In the genomic region with DNA sequence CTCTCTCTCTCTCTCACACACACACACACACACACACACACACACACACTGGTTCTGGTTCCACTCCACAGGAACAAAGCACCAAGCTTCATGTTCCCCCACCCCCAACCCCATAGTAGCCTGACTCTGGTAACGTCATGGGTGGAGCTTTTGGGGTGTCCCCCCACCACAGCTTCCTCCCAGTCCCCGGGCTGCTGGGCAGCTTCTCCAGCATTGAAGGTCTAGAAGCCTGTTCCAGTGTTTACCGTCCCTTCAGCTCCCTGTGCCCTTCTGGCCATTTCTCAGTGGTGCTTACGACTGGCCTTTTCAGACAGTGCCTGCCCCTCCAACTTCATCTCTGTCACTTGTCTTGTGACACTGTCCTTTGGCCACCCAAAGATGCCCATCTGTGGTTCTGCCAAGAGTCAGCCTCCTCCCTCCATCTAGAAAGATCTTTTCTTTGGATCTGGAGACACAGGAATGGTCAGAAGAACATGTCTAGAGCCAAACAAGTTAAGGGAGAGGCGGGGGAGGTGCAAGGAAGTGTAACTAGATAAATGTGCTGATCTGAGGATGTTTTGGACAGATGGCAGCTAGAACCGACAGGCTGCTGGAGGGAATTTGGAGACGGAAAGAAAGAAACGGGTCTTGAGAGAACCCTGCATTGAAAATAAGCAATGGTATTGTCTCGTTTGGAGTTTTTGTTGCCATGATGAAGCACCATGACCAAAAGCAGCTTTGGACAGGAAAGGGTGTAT, we compare ENCODE assay signal across 10 mouse cellular contexts. TPM values are rescaled to one million over a fixed set of nuclear protein-coding genes. Genes with fewer than 3 reads are reported as not detected.
DNase-seq lines count a peak whose midpoint lies in the region; ATAC-seq lines count a peak whose summit lies in the region.
"Had no signal": no experiment of that assay in that cellular context is flagged by ENCODE, and none has a peak within 500 bp of the region (broad histone marks: within the 10 kb centered on the region; RNA-seq: fewer than 3 reads in every experiment).

No protein-coding gene starts in this region.

- 0 out of 2 replicates have a peak, but pooled peaks have one; percentile 21 for ATAC-seq in neutrophil, adult 5-6 weeks (ENCODE audit: extremely low read depth, insufficient number of reproducible peaks, low FRiP score, poor library complexity, severe bottlenecking)
- ATAC-seq: intestine, postnatal 0 days had no signal

- DNase-seq in left cerebral cortex, adult 18-20 months (ENCODE audit: low spot score in 2 of 2): peak; percentile 59 to 69
- no peak for DNase-seq in left cerebral cortex, postnatal 4 days
- DNase-seq in T-cell, adult 2 months (ENCODE audit: low spot score): peak; percentile 80
- DNase-seq in induced T-regulatory cell, adult 2 months (ENCODE audit: low read depth): peak; percentile 85
- no peak for DNase-seq in retina, embryonic 14.5 days (ENCODE audit: low spot score)
- DNase-seq in MN1 (ENCODE audit: low spot score): no peak
- no peak for DNase-seq in cerebellum, adult 9-10 months

- intact Hi-C loops in left cerebral cortex, postnatal 4 days (cut with DNase I): no loop called here

RNA-seq across cellular contexts. Expression of a gene that starts 11.8 kb away (rescaled TPM):
- total RNA-seq in left cerebral cortex, adult 18-20 months (2021): 100 to 1,000 TPM; 645 to 708 TPM
- 1,000 to 10,000 TPM in 1 of 2 experiments, 100 to 1,000 TPM in 1; 972 to 1,023 TPM for total RNA-seq in left cerebral cortex, postnatal 4 days (2021)
- 17.0 and 23.7 TPM in 2 replicates for total RNA-seq in neutrophil, adult 5-6 weeks (2017)

RNA-seq across cellular contexts. Expression of a gene that starts 46.6 kb away (rescaled TPM):
- total RNA-seq in left cerebral cortex, adult 18-20 months (2021): under 1 TPM; 0.19 to 0.21 TPM
- total RNA-seq in left cerebral cortex, postnatal 4 days (2021): not detected
- not detected in 2 replicates for total RNA-seq in neutrophil, adult 5-6 weeks (2017)
- total RNA-seq: adrenal gland, postnatal 4 days had no signal

Comparison
In these comparisons a context has a peak if more than half of its experiments do, and no peak if none do; other contexts are left out.
1. DNase-seq: peak in left cerebral cortex, adult 18-20 months (2 of 2), T-cell, adult 2 months (single experiment) and induced T-regulatory cell, adult 2 months (single experiment); none in left cerebral cortex, postnatal 4 days (single experiment), retina, embryonic 14.5 days (single experiment), MN1 (single experiment) and cerebellum, adult 9-10 months (single experiment).
2. RNA of a gene that starts 11.8 kb away (total RNA-seq): 972 to 1,023 TPM in left cerebral cortex, postnatal 4 days and 645 to 708 TPM in left cerebral cortex, adult 18-20 months; 17.0 to 23.7 TPM in neutrophil, adult 5-6 weeks; every median in the first group is over 10 times any median in the second.